Mouse (Mus musculus) MEL (cell line): ENCODE results near the gene Ak5.
A peak's percentile ranks its signal among the peaks of the same experiment; 100 is the strongest.

Source experiments
- CHD2 ChIP-seq: IDR thresholded peaks from 2 replicates; pipeline ENCODE4 v1.6.1; 2011; ENCODE audit warnings: low read length, improper control_type of control experiment
- CTCF ChIP-seq, 3 experiments: IDR thresholded peaks in 2 of 3; conservative IDR thresholded peaks in 1 of 3; 2 replicates each; pipeline ENCODE4 v1.5.1; 2011 to 2012; ENCODE audit warnings: low read length in 3 of 3, low read depth in 2 of 3, mild to moderate bottlenecking in 2 of 3, improper control_type of control experiment in 1 of 3, inconsistent platforms in 1 of 3, mixed read lengths in 1 of 3, moderate library complexity in 1 of 3; ENCODE audit not compliant: control insufficient read depth in 1 of 3, insufficient read depth in 1 of 3, poor library complexity in 1 of 3, severe bottlenecking in 1 of 3
- EP300 ChIP-seq, 2 experiments: IDR thresholded peaks; 2 replicates each; pipeline ENCODE4 v1.6.1; 2011; ENCODE audit warnings: improper control_type of control experiment in 2 of 2, low read length in 2 of 2, low read depth in 1 of 2, mild to moderate bottlenecking in 1 of 2
- MAZ ChIP-seq: IDR thresholded peaks from 2 replicates; pipeline ENCODE4 v1.6.1; 2012; ENCODE audit warnings: low read depth, mild to moderate bottlenecking, inconsistent platforms, low read length, improper control_type of control experiment
- NELFE ChIP-seq: IDR thresholded peaks from 2 replicates; pipeline ENCODE4 v1.6.1; 2011; ENCODE audit warnings: low read depth, low read length, improper control_type of control experiment
- SMC3 ChIP-seq: IDR thresholded peaks from 2 replicates; pipeline ENCODE4 v1.6.1; 2011; ENCODE audit warnings: low read depth, low read length, improper control_type of control experiment
- UBTF ChIP-seq: IDR thresholded peaks from 2 replicates; pipeline ENCODE4 v1.6.1; 2012; ENCODE audit warnings: low read depth, mild to moderate bottlenecking, inconsistent platforms, low read length, improper control_type of control experiment, moderate library complexity, borderline replicate concordance; ENCODE audit not compliant: insufficient read depth

GRCm38 (mm10) chr3:152477796-152478527 lies 190.2 kb downstream of the Ak5 start:
- peak; percentile 67 to 90 (median 83) for TF ChIP-seq CTCF (IDR thresholded peaks at IDR 0.05 in 2 of 3, conservative IDR thresholded peaks at IDR 0.05 in 1 of 3; ENCODE audit: control insufficient read depth in 1 of 3, insufficient read depth in 1 of 3, low read depth in 2 of 3, low read length in 3 of 3, poor library complexity in 1 of 3, severe bottlenecking in 1 of 3)
- peak; percentile 83 for TF ChIP-seq SMC3
- TF ChIP-seq EP300 (IDR thresholded peaks at IDR 0.05; ENCODE audit: low read depth in 1 of 2, low read length in 2 of 2): no peak
- no peak for TF ChIP-seq CHD2
- 0 out of 2 replicates have a peak, but pooled peaks have one; percentile 85 for TF ChIP-seq UBTF
- TF ChIP-seq NELFE: peak; percentile 23; the same call in 1 of the 2 replicates
- TF ChIP-seq MAZ: peak; percentile 23; the same call in 1 of the 2 replicates
